Mouse (Mus musculus): ENCODE data around the gene Ttc9c.

DNA sequence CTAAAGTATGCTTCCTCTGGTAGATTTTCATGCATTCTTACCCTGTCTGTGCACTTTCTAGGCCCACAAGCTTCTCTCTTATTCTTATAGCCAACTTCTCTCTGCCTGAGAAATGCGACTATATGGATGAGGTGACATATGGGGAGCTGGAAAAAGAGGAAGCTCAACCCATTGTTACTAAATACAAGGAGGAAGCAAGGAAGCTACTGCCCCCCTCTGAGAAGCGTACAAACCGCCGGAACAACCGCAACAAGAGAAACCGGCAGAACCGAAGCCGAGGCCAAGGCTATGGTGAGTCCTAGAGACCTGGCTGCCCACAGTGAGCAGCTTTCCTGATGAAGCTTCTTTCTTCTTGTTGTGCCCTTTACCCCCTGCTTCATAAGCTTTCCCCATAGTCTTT is 10.5 kb upstream of the Ttc9c start, which contains the start of gene AC129217.1:
- no peak for TF ChIP-seq CTCF (conservative IDR thresholded peaks at IDR 0.05; ENCODE audit: low read length)
- TF ChIP-seq POU5F1 (IDR thresholded peaks at IDR 0.05; ENCODE audit: borderline replicate concordance, low read length): no peak
- no peak for TF ChIP-seq NANOG (IDR thresholded peaks at IDR 0.05; ENCODE audit: borderline replicate concordance, low read length)
